Mouse (Mus musculus) kidney, postnatal 0 days (tissue): Measurements from ENCODE around the gene Tln2. TPM values are rescaled to one million over a fixed set of nuclear protein-coding genes. Genes with fewer than 3 reads are reported as not detected.
A peak's percentile ranks its signal among the peaks of the same experiment; 100 is the strongest.

Experiments
- ATAC-seq: fragments of 200-750 bp; cut with Nextera tagmentation; replicated peaks from 2 replicates; pipeline ENCODE4 v1.8.0; 2017; ENCODE audit warnings: low read depth, moderate number of reproducible peaks, moderate TSS enrichment, moderate library complexity; ENCODE audit not compliant: low FRiP score
- DNase-seq: peaks from one replicate; pipeline ENCODE4 v3.0.0-alpha.2; 2016; ENCODE audit warnings: low spot score
- H3K27ac ChIP-seq: fragments of 300-500 bp; sonication (generic); 2 replicates; pipeline ENCODE4 v1.5.1; 2014; ENCODE audit warnings: mild to moderate bottlenecking
- H3K27me3 ChIP-seq: fragments of 300-500 bp; sonication (generic); 2 replicates; pipeline ENCODE4 v1.6.1; 2014; ENCODE audit warnings: low read length, mixed read lengths; ENCODE audit not compliant: insufficient read depth
- H3K36me3 ChIP-seq: fragments of 300-500 bp; sonication (generic); 2 replicates; pipeline ENCODE4 v1.6.1; 2014; ENCODE audit warnings: low read length, mixed read lengths; ENCODE audit not compliant: insufficient read depth
- H3K4me1 ChIP-seq: fragments of 300-500 bp; sonication (generic); replicated peaks from 2 replicates; pipeline ENCODE4 v1.6.1; 2014; ENCODE audit warnings: antibody characterized with exemption, low read length, mixed read lengths; ENCODE audit not compliant: insufficient read depth
- H3K4me2 ChIP-seq: fragments of 300-500 bp; sonication (generic); 2 replicates; pipeline ENCODE4 v1.6.1; 2014; ENCODE audit warnings: mild to moderate bottlenecking, low read length, moderate library complexity, mixed read lengths
- H3K4me3 ChIP-seq: fragments of 300-500 bp; sonication (generic); replicated peaks from 2 replicates; pipeline ENCODE4 v1.5.1; 2014; ENCODE audit warnings: low read depth, low read length
- H3K9ac ChIP-seq: fragments of 300-500 bp; sonication (generic); 2 replicates; pipeline ENCODE4 v1.6.1; 2014; ENCODE audit warnings: low read depth, low read length
- H3K9me3 ChIP-seq: fragments of 300-500 bp; sonication (generic); replicated peaks from 2 replicates; pipeline ENCODE4 v1.6.1; 2016; ENCODE audit warnings: low read length, inconsistent platforms, mixed read lengths
- CTCF ChIP-seq: IDR thresholded peaks from 2 replicates; pipeline ENCODE4 v1.5.1; 2016; ENCODE audit warnings: antibody characterized with exemption, low read depth, mild to moderate bottlenecking, moderate library complexity
- WGBS: fragments of 180-500 bp; shearing (Covaris S2); extraction: QIAGEN DNeasy Blood & Tissue Kit; methylation state at CpG from one replicate; pipeline ENCODE4 v1.1.7; 2014; 5-methylcytosine and 5-hydroxymethylcytosine counted together
- polyA plus RNA-seq: library from polyadenylated mRNA; unstranded; fragments of >200 nt; fragmentation: Nextera tagmentation; extraction: Ambion mirVana; gene quantifications from 2 replicates; pipeline ENCODE4 v1.2.1, GENCODE M21; 2015

The Tln2 gene
- polyA plus RNA-seq, 1 experiment from 2014 or later, result 24.8 TPM

DNA sequence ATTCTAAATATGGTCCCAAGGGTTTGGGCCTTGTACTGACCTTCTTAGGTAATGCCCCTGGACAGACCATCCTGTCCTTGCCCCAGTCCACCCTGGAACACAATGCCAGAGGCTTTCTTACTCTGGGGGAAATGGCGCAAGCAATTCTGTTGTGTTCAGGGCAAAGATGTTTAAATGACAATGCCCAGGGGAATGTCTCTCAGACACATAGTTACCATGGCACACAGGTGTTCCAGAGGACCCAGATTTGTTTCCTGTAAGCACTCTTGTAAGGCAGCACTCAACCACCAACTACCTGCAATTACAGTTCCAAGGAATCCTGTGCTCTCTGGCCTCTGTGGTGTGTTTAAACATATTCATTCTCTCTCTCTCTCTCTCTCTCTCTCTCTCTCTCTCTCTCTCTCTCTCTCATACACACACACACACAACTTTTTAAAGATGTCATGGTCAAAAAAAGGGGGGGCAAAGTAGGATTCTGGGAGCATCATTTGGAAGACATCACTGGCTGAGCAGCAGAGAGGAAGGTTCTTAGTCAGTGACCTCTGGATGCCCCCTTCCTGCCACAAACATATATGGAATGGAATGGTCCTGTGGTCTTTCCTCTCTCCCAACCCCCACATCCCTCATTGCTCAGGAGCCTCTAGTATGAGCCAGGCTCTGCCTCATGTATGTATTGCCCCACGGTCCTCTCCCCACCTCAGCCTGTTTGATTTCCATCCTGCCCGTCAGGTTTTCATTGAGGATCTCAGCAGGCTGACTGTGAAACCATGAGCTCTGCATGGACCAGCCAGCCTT, 345.1 kb downstream of the Tln2 start:
- Histone ChIP-seq H3K9ac (no peak overlapping the region), H3K4me1 (no peaks in the 10 kb centered on the region), H3K4me2 (no peak overlapping the region), H3K27me3 (no peaks in the 10 kb centered on the region), H3K9me3 (no peaks in the 10 kb centered on the region), H3K4me3 (no peak overlapping the region), H3K27ac (no peak overlapping the region), H3K36me3 (no peaks in the 10 kb centered on the region)
- WGBS, result 78% methylated on average over 3 of the region's 3 CpGs
- no peak for TF ChIP-seq CTCF
- DNase-seq (no peak), ATAC-seq (no peak)

DNA sequence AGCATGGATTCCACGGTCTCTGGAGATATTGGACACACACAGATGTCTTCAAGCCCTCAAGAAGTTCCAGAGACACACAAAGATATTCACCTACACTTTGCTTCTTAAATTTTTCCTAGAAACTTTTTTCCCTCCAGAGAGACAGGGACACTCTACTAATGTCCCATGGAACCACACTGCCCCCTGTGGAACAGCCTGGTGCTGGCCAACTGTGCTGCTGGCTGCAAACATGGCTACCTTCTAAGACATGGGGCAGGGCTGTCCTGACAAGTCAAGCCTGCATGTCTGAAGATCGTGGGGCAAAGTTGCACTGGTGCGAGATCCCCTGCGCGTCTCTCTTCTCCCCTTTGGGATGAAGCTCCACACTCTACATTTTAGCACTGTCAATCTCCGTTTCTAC, 346.2 kb downstream of the Tln2 start:
- H3K9me3 ChIP-seq, result no peaks in the 10 kb centered on the region
- no peaks in the 10 kb centered on the region for H3K4me1 ChIP-seq
- ATAC-seq (peak; percentile 83; the same call in 1 of the 2 replicates), DNase-seq (peak; percentile 92)
- no peaks in the 10 kb centered on the region for H3K36me3 ChIP-seq
- no peak overlapping the region for H3K27ac ChIP-seq
- H3K4me3 ChIP-seq, result no peak overlapping the region
- H3K4me2 ChIP-seq, result peak overlapping the region; percentile 41
- TF ChIP-seq CTCF, result peak; percentile 88
- H3K9ac ChIP-seq, result no peak overlapping the region
- WGBS, result 50% methylated on average over 6 of the region's 6 CpGs
- H3K27me3 ChIP-seq, result no peaks in the 10 kb centered on the region

DNA sequence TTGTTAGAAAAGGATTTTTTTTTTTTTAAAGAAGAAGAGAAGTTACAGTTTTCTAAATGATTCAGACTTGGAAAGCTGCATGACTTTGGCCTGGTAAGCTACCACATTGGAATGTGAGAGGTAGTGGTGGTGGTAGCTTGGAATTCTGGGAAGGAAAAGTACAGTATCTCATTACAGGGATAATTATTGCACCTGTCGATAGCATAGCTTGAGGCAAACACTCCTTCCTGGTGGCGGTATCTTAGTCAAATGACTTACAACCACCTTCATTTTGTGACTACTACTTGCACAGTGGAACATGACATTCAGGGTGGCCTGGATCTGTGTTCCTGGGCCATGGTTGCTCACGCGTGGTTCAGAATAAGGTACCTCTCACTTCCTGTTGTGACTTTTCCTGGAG, 348.3 kb downstream of the Tln2 start:
- ATAC-seq, result no peak
- no peaks in the 10 kb centered on the region for H3K4me1 ChIP-seq
- DNase-seq, result no peak
- no peak for TF ChIP-seq CTCF
- H3K9ac ChIP-seq, result no peak overlapping the region
- no peak overlapping the region for H3K4me3 ChIP-seq
- no peaks in the 10 kb centered on the region for H3K9me3 ChIP-seq
- no peaks in the 10 kb centered on the region for H3K27me3 ChIP-seq
- no peak overlapping the region for H3K4me2 ChIP-seq
- 93% methylated on average over 4 of the region's 4 CpGs for WGBS
- H3K36me3 ChIP-seq, result no peaks in the 10 kb centered on the region
- H3K27ac ChIP-seq, result no peak overlapping the region

DNA sequence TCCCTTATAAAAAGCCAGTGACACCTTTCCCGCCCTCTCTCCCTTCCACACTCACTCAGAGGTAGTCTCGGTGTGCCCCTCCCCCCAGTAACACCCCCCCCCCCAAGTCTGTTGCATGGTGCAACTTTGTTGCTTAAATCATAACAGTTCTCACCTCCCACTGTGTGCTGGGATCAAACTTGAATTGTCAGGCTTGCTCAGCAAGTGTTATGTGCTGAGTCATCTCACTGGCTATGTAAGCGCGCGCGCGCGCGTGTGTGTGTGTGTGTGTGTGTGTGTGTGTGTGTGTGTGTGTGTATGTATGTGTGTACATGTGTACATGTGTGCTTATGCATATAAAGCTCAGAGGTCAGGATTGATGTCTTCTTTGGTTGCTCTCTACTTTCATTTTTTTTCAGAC, 350.1 kb downstream of the Tln2 start:
- Histone ChIP-seq H3K4me2 (no peak overlapping the region), H3K9ac (no peak overlapping the region), H3K9me3 (no peaks in the 10 kb centered on the region), H3K4me3 (no peak overlapping the region), H3K4me1 (no peaks in the 10 kb centered on the region), H3K27ac (no peak overlapping the region), H3K36me3 (no peaks in the 10 kb centered on the region), H3K27me3 (no peaks in the 10 kb centered on the region)
- ATAC-seq (no peak), DNase-seq (no peak)
- no peak for TF ChIP-seq CTCF
- WGBS, result 88% methylated on average over 9 of the region's 9 CpGs

DNA sequence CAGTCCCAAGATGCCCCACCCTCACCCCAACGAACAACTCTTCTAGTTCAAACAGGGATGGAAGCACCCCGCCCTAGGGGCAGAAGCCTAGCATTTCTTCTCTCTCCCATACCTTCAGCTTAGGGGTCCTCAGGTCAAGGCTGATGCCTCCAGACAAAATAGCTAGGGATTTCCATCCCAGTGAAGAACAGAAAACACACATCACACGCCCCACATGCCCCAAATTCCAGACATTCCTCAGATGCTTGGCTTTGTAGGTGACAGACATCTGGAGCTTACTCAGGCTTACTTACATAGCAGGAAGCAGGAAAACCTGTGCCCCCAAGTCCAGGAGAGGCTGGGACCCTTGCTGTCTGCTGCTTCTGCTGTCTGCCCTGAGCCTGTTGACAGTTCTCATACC, 351.1 kb downstream of the Tln2 start:
- H3K4me2 ChIP-seq, result no peak overlapping the region
- no peaks in the 10 kb centered on the region for H3K4me1 ChIP-seq
- DNase-seq (peak; percentile 37), ATAC-seq (no peak)
- no peak overlapping the region for H3K27ac ChIP-seq
- no peak; the same call in 1 of the 2 replicates for TF ChIP-seq CTCF
- no peak overlapping the region for H3K4me3 ChIP-seq
- 35% methylated on average over 3 of the region's 3 CpGs for WGBS
- H3K27me3 ChIP-seq, result no peaks in the 10 kb centered on the region
- no peak overlapping the region for H3K9ac ChIP-seq
- H3K9me3 ChIP-seq, result no peaks in the 10 kb centered on the region
- H3K36me3 ChIP-seq, result no peaks in the 10 kb centered on the region

DNA sequence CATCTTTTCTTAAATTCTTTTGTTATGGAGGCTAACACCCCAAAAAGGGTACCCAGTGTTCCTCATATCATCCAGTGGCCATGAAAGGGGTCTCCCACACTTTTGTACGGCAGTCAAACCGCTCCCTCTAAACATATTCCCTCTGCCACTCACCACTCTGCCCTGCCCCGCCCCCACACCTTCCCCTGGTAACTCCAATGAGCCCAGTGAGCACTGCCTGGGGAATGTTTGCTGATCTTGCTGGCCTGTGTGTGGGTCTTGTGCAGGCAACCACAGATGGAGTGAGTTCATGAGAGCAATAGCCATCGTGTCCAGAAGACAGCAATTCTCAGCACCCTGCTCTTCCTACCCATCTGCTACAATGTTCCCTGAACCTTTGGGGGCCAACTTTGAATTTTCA, 354.3 kb downstream of the Tln2 start:
- no peaks in the 10 kb centered on the region for H3K4me1 ChIP-seq
- ATAC-seq (no peak), DNase-seq (no peak)
- H3K27me3 ChIP-seq, result no peaks in the 10 kb centered on the region
- H3K9me3 ChIP-seq, result no peaks in the 10 kb centered on the region
- H3K9ac ChIP-seq, result no peak overlapping the region
- 66% methylated on average over 4 of the region's 4 CpGs for WGBS
- no peak overlapping the region for H3K4me3 ChIP-seq
- no peak overlapping the region for H3K27ac ChIP-seq
- TF ChIP-seq CTCF, result no peak
- no peaks in the 10 kb centered on the region for H3K36me3 ChIP-seq
- H3K4me2 ChIP-seq, result no peak overlapping the region

DNA sequence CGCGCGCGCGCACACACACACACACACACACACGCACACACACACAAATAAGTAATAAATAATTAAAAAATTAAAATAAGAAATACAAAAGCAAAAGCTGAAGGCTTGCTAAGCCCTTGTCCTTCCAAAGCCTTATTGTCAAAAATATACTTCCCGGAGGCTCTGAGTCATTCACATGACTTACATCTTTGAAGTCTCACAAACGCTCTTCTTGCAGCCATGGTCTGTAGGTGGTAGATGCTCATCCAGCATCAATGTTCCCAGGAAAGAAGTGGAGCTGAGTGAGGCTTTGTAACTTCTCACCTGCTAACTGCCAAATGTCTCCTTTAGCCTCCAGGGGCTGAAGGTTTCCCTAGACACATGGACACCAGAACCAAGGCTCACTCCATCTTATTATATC, 362.9 kb downstream of the Tln2 start:
- no peak for TF ChIP-seq CTCF
- no peaks in the 10 kb centered on the region for H3K9me3 ChIP-seq
- ATAC-seq (no peak), DNase-seq (no peak)
- H3K27ac ChIP-seq, result no peak overlapping the region
- no peak overlapping the region for H3K4me3 ChIP-seq
- no peaks in the 10 kb centered on the region for H3K4me1 ChIP-seq
- no peaks in the 10 kb centered on the region for H3K36me3 ChIP-seq
- no peak overlapping the region for H3K9ac ChIP-seq
- no peak overlapping the region for H3K4me2 ChIP-seq
- WGBS, result 96% methylated on average over 8 of the region's 8 CpGs
- no peaks in the 10 kb centered on the region for H3K27me3 ChIP-seq
